Mouse (Mus musculus) heart, adult 18-20 months (tissue): Measurements from ENCODE around the gene Taf12. TPM values are rescaled to one million over a fixed set of nuclear protein-coding genes. Genes with fewer than 3 reads are reported as not detected.
"Not testable (repeated sequence)": the region's sequence is repeated elsewhere in the genome, so short reads cannot be mapped to it uniquely, and the experiment has no call there.

Source experiments
- DNase-seq, 2 experiments: peaks; one replicate each; pipeline ENCODE4 v3.0.0; 2021 to 2022; ENCODE audit warnings: mixed read lengths in 1 of 2
- total RNA-seq, 2 experiments: library from RNA; stranded (reverse); gene quantifications; 2 replicates each; pipeline ENCODE4 v1.2.3; 2021

Gene Taf12
- total RNA-seq, 2 experiments from 2014 or later, result 31.7 to 32.9 TPM

- DNase-seq, result peak; percentile 91
Observed at GRCm38 (mm10) chr4:132269740-132270560, 4.2 kb upstream of the Taf12 start.

- no peak for DNase-seq
Observed at GRCm38 (mm10) chr4:132273166-132273565, 1.0 kb upstream of the Taf12 start.

- DNase-seq, result no peak
Observed at GRCm38 (mm10) chr4:132275949-132276348, 1.8 kb downstream of the Taf12 start.

- DNase-seq, result not testable (repeated sequence)
Observed at GRCm38 (mm10) chr4:132288840-132289239, 14.7 kb downstream of the Taf12 start.

- DNase-seq, result no peak
Observed at GRCm38 (mm10) chr4:132291056-132291455, 16.9 kb downstream of the Taf12 start.

- DNase-seq, result no peak
Observed at GRCm38 (mm10) chr4:132291624-132292335, 17.6 kb downstream of the Taf12 start.

GRCm38 (mm10) chr4:132292988-132293387, 18.8 kb downstream of the Taf12 start:
- peak; percentile 47 to 71 for DNase-seq

GRCm38 (mm10) chr4:132293682-132294240, 19.6 kb downstream of the Taf12 start:
- no peak for DNase-seq

- no peak for DNase-seq
Observed at GRCm38 (mm10) chr4:132295696-132296390, 21.7 kb downstream of the Taf12 start.

GRCm38 (mm10) chr4:132299849-132300248, 25.7 kb downstream of the Taf12 start:
- no peak for DNase-seq

- DNase-seq, result peak; percentile 56 to 73
Observed at GRCm38 (mm10) chr4:132301486-132301885, 27.3 kb downstream of the Taf12 start.

GRCm38 (mm10) chr4:132301965-132302938, 28.1 kb downstream of the Taf12 start:
- DNase-seq, result no peak

- peak; percentile 62 to 64 for DNase-seq
Observed at GRCm38 (mm10) chr4:132302939-132303479, 28.8 kb downstream of the Taf12 start, which contains the start of gene Rab42. TSS of gene Rab42 (minus strand) at chr4:132303385.

GRCm38 (mm10) chr4:132303484-132303883, 29.3 kb downstream of the Taf12 start:
- DNase-seq, result not testable (repeated sequence)

- no peak for DNase-seq
Observed at GRCm38 (mm10) chr4:132305276-132305675, 31.1 kb downstream of the Taf12 start.

- DNase-seq, result no peak
Observed at GRCm38 (mm10) chr4:132306004-132306403, 31.8 kb downstream of the Taf12 start.

- peak; percentile 94 to 96 for DNase-seq
Observed at GRCm38 (mm10) chr4:132308437-132309139, 34.4 kb downstream of the Taf12 start.

- peak in 1 of 2 experiments; percentile 38 for DNase-seq
Observed at GRCm38 (mm10) chr4:132309140-132309848, 35.1 kb downstream of the Taf12 start.

- DNase-seq, result peak; percentile 38 to 62
Observed at GRCm38 (mm10) chr4:132309849-132310472, 35.8 kb downstream of the Taf12 start.
